Mouse (Mus musculus) intestine, embryonic 15.5 days (tissue): ENCODE data around the gene Slc19a1. TPM values are rescaled to one million over a fixed set of nuclear protein-coding genes. Genes with fewer than 3 reads are reported as not detected.
A peak's percentile ranks its signal among the peaks of the same experiment; 100 is the strongest.

Experiments used
- ATAC-seq: fragments of 200-750 bp; cut with Nextera tagmentation; 2 replicates; pipeline ENCODE4 v1.8.0; 2017; ENCODE audit warnings: moderate TSS enrichment, moderate library complexity
- H3K27ac ChIP-seq: fragments of 300-500 bp; sonication (generic); 2 replicates; pipeline ENCODE4 v1.5.1; 2015; ENCODE audit warnings: mild to moderate bottlenecking, inconsistent platforms
- H3K27me3 ChIP-seq: fragments of 300-500 bp; sonication (generic); replicated peaks from 2 replicates; pipeline ENCODE4 v1.6.1; 2015; ENCODE audit warnings: inconsistent platforms
- H3K36me3 ChIP-seq: fragments of 300-500 bp; sonication (generic); 2 replicates; pipeline ENCODE4 v1.6.1; 2015; ENCODE audit warnings: inconsistent platforms
- H3K4me1 ChIP-seq: fragments of 300-500 bp; sonication (generic); replicated peaks from 2 replicates; pipeline ENCODE4 v1.6.1; 2015; ENCODE audit warnings: inconsistent platforms
- H3K4me2 ChIP-seq: fragments of 300-500 bp; sonication (generic); replicated peaks from 2 replicates; pipeline ENCODE4 v1.6.1; 2015; ENCODE audit warnings: mild to moderate bottlenecking, inconsistent platforms
- H3K4me3 ChIP-seq: fragments of 300-500 bp; sonication (generic); replicated peaks from 2 replicates; pipeline ENCODE4 v1.5.1; 2015; ENCODE audit warnings: inconsistent platforms
- H3K9ac ChIP-seq: fragments of 300-500 bp; sonication (generic); 2 replicates; pipeline ENCODE4 v1.6.1; 2015; ENCODE audit warnings: inconsistent platforms
- H3K9me3 ChIP-seq: fragments of 300-500 bp; sonication (generic); 2 replicates; pipeline ENCODE4 v1.6.1; 2016; ENCODE audit warnings: inconsistent platforms
- WGBS: fragments of 180-500 bp; shearing (Covaris S2); methylation state at CpG from one replicate; pipeline ENCODE4 v1.1.7; 2015; 5-methylcytosine and 5-hydroxymethylcytosine counted together
- polyA plus RNA-seq: library from polyadenylated mRNA; unstranded; fragments of >200 nt; fragmentation: Nextera tagmentation; extraction: Ambion mirVana; gene quantifications from 2 replicates; pipeline ENCODE4 v1.2.1, GENCODE M21; 2015

Slc19a1 gene
- polyA plus RNA-seq, 1 experiment from 2014 or later, result 43.1 TPM

- Histone ChIP-seq H3K27me3 (no peaks in the 10 kb centered on the region), H3K36me3 (no peaks in the 10 kb centered on the region), H3K4me1 (peaks cover 9% of the 10 kb centered on the region; the same call in 1 of the 2 replicates), H3K9ac (no peak overlapping the region), H3K9me3 (no peaks in the 10 kb centered on the region), H3K4me3 (no peak overlapping the region), H3K4me2 (no peak overlapping the region), H3K27ac (no peak overlapping the region)
- ATAC-seq, result no peak
- 8% methylated on average over 3 of the region's 3 CpGs for WGBS
Observed at GRCm38 (mm10) chr10:77082453-77082852, 50.4 kb downstream of the Slc19a1 start.

- Histone ChIP-seq H3K9ac (no peak overlapping the region), H3K27me3 (no peaks in the 10 kb centered on the region), H3K4me2 (no peak overlapping the region), H3K4me3 (no peak overlapping the region), H3K9me3 (no peaks in the 10 kb centered on the region), H3K4me1 (peaks cover 9% of the 10 kb centered on the region; the same call in 1 of the 2 replicates), H3K27ac (no peak overlapping the region), H3K36me3 (no peaks in the 10 kb centered on the region)
- WGBS, result 69% methylated on average over 5 of the region's 5 CpGs
- ATAC-seq, result no peak
Observed at GRCm38 (mm10) chr10:77082921-77083320, 50.9 kb downstream of the Slc19a1 start.

GRCm38 (mm10) chr10:77084568-77084967 lies 52.5 kb downstream of the Slc19a1 start:
- no peak overlapping the region for H3K9ac ChIP-seq
- 47% methylated on average over 1 of the region's 1 CpGs for WGBS
- no peaks in the 10 kb centered on the region for H3K9me3 ChIP-seq
- H3K4me1 ChIP-seq, result 0 out of 2 replicates have a peak, but pooled peaks cover 4% of the 10 kb centered on the region
- H3K27ac ChIP-seq, result no peak overlapping the region
- H3K4me3 ChIP-seq, result no peak overlapping the region
- no peak overlapping the region for H3K4me2 ChIP-seq
- H3K27me3 ChIP-seq, result no peaks in the 10 kb centered on the region
- no peaks in the 10 kb centered on the region for H3K36me3 ChIP-seq
- no peak for ATAC-seq

- Histone ChIP-seq H3K4me2 (0 out of 2 replicates have a peak overlapping the region, but pooled peaks have one; percentile 1), H3K4me3 (no peak overlapping the region), H3K4me1 (0 out of 2 replicates have a peak, but pooled peaks cover 1% of the 10 kb centered on the region), H3K36me3 (no peaks in the 10 kb centered on the region), H3K9me3 (no peaks in the 10 kb centered on the region), H3K27ac (no peak overlapping the region), H3K27me3 (no peaks in the 10 kb centered on the region), H3K9ac (no peak overlapping the region)
- WGBS, result 53% methylated on average over 8 of the region's 8 CpGs
- ATAC-seq, result 0 out of 2 replicates have a peak, but pooled peaks have one; percentile 52
Observed at GRCm38 (mm10) chr10:77089336-77089735, 57.3 kb downstream of the Slc19a1 start.

- Histone ChIP-seq H3K9me3 (no peaks in the 10 kb centered on the region), H3K4me2 (no peak overlapping the region), H3K4me3 (no peak overlapping the region), H3K27ac (no peak overlapping the region), H3K9ac (no peak overlapping the region), H3K36me3 (no peaks in the 10 kb centered on the region), H3K4me1 (no peaks in the 10 kb centered on the region), H3K27me3 (no peaks in the 10 kb centered on the region)
- ATAC-seq, result no peak
- WGBS, result 77% methylated on average over 5 of the region's 5 CpGs
Observed at GRCm38 (mm10) chr10:77090063-77090462, 58.0 kb downstream of the Slc19a1 start.

GRCm38 (mm10) chr10:77091538-77092097 lies 59.6 kb downstream of the Slc19a1 start:
- 0 out of 2 replicates have a peak, but pooled peaks have one; percentile 17 for ATAC-seq
- 70% methylated on average over 4 of the region's 4 CpGs for WGBS

GRCm38 (mm10) chr10:77093817-77094216 lies 61.8 kb downstream of the Slc19a1 start:
- no peak overlapping the region for H3K27ac ChIP-seq
- no peak overlapping the region for H3K9ac ChIP-seq
- no peaks in the 10 kb centered on the region for H3K9me3 ChIP-seq
- no peak overlapping the region for H3K4me2 ChIP-seq
- peaks cover 7% of the 10 kb centered on the region; the same call in 1 of the 2 replicates for H3K4me1 ChIP-seq
- no peak overlapping the region for H3K4me3 ChIP-seq
- no peak for ATAC-seq
- no peaks in the 10 kb centered on the region for H3K36me3 ChIP-seq
- H3K27me3 ChIP-seq, result no peaks in the 10 kb centered on the region

More at GRCm38 (mm10) chr10:77091538-77092097, 59.6 kb downstream of the Slc19a1 start:
- H3K9ac ChIP-seq, result no peak overlapping the region
- H3K9me3 ChIP-seq, result no peaks in the 10 kb centered on the region
- no peaks in the 10 kb centered on the region for H3K27me3 ChIP-seq
- H3K4me1 ChIP-seq, result no peaks in the 10 kb centered on the region
- H3K36me3 ChIP-seq, result no peaks in the 10 kb centered on the region
- no peak overlapping the region for H3K4me3 ChIP-seq
- H3K27ac ChIP-seq, result no peak overlapping the region
- no peak overlapping the region for H3K4me2 ChIP-seq

GRCm38 (mm10) chr10:77095666-77096065 lies 63.6 kb downstream of the Slc19a1 start:
- Histone ChIP-seq H3K27ac (no peak overlapping the region), H3K4me3 (no peak overlapping the region), H3K4me1 (peaks cover 7% of the 10 kb centered on the region; the same call in 1 of the 2 replicates), H3K9ac (no peak overlapping the region), H3K9me3 (no peaks in the 10 kb centered on the region), H3K27me3 (no peaks in the 10 kb centered on the region), H3K4me2 (no peak overlapping the region), H3K36me3 (no peaks in the 10 kb centered on the region)
- ATAC-seq, result no peak
- whole genome bisulfite sequencing, result 91% methylated on average over 3 of the region's 3 CpGs

GRCm38 (mm10) chr10:77097006-77097889 lies 65.2 kb downstream of the Slc19a1 start:
- H3K4me2 ChIP-seq, result no peak overlapping the region
- WGBS, result 63% methylated on average over 12 of the region's 12 CpGs
- no peaks in the 10 kb centered on the region for H3K27me3 ChIP-seq
- no peak for ATAC-seq
- H3K4me1 ChIP-seq, result peaks cover 7% of the 10 kb centered on the region; the same call in 1 of the 2 replicates
- 0 out of 2 replicates have a peak overlapping the region, but pooled peaks have one; percentile 40 for H3K27ac ChIP-seq
- no peaks in the 10 kb centered on the region for H3K36me3 ChIP-seq
- H3K4me3 ChIP-seq, result no peak overlapping the region
- H3K9me3 ChIP-seq, result no peaks in the 10 kb centered on the region
- no peak overlapping the region for H3K9ac ChIP-seq

GRCm38 (mm10) chr10:77097890-77098200 lies 65.8 kb downstream of the Slc19a1 start:
- Histone ChIP-seq H3K9me3 (no peaks in the 10 kb centered on the region), H3K4me1 (peaks cover 7% of the 10 kb centered on the region; the same call in 1 of the 2 replicates), H3K4me3 (no peak overlapping the region), H3K27ac (0 out of 2 replicates have a peak overlapping the region, but pooled peaks have one; percentile 40), H3K9ac (no peak overlapping the region), H3K36me3 (no peaks in the 10 kb centered on the region), H3K27me3 (no peaks in the 10 kb centered on the region), H3K4me2 (no peak overlapping the region)
- WGBS, result 78% methylated on average over 4 of the region's 4 CpGs
- peak; percentile 45; the same call in 1 of the 2 replicates for ATAC-seq

- 88% methylated on average over 2 of the region's 2 CpGs for WGBS
- peaks cover 7% of the 10 kb centered on the region; the same call in 1 of the 2 replicates for H3K4me1 ChIP-seq
- H3K4me2 ChIP-seq, result no peak overlapping the region
- no peak overlapping the region for H3K4me3 ChIP-seq
- no peaks in the 10 kb centered on the region for H3K36me3 ChIP-seq
- no peak for ATAC-seq
- no peaks in the 10 kb centered on the region for H3K27me3 ChIP-seq
- no peaks in the 10 kb centered on the region for H3K9me3 ChIP-seq
- H3K9ac ChIP-seq, result no peak overlapping the region
- no peak overlapping the region for H3K27ac ChIP-seq
Observed at GRCm38 (mm10) chr10:77098619-77099018, 66.6 kb downstream of the Slc19a1 start.

- Histone ChIP-seq H3K36me3 (no peaks in the 10 kb centered on the region), H3K9ac (no peak overlapping the region), H3K4me3 (no peak overlapping the region), H3K27me3 (no peaks in the 10 kb centered on the region), H3K4me1 (peaks cover 7% of the 10 kb centered on the region; the same call in 1 of the 2 replicates), H3K9me3 (no peaks in the 10 kb centered on the region), H3K4me2 (no peak overlapping the region), H3K27ac (no peak overlapping the region)
- no peak for ATAC-seq
- WGBS, result 84% methylated on average over 4 of the region's 4 CpGs
Observed at GRCm38 (mm10) chr10:77099777-77100176, 67.7 kb downstream of the Slc19a1 start.
